Mouse (Mus musculus): Measurements from ENCODE around the gene Dlgap1. TPM values are rescaled to one million over a fixed set of nuclear protein-coding genes. Genes with fewer than 3 reads are reported as not detected.

Dlgap1 gene
- polyA plus RNA-seq, 1 experiment from 2014 or later, result 0.03 TPM

GRCm38 (mm10) chr17:70347403-70347802, 378.5 kb downstream of the Dlgap1 start:
- no peak overlapping the region for H3K4me2 ChIP-seq
- H3K4me1 ChIP-seq (replicated peaks), result no peaks in the 10 kb centered on the region
- no peaks in the 10 kb centered on the region for H3K36me3 ChIP-seq
- 60% methylated on average over 4 of the region's 4 CpGs for WGBS (ENCODE audit: insufficient replicate concordance)
- DNase-seq, result no peak
- H3K27ac ChIP-seq, result no peak overlapping the region
- no peak overlapping the region for H3K4me3 ChIP-seq (replicated peaks)
- no peaks in the 10 kb centered on the region for H3K9me3 ChIP-seq (replicated peaks)
- no peak overlapping the region for H3K9ac ChIP-seq
- ATAC-seq (ENCODE audit: low read depth), result no peak
- no peaks in the 10 kb centered on the region for H3K27me3 ChIP-seq

- Histone ChIP-seq H3K9me3 (replicated peaks) (no peaks in the 10 kb centered on the region), H3K4me1 (replicated peaks) (no peaks in the 10 kb centered on the region), H3K9ac (no peak overlapping the region), H3K4me3 (replicated peaks) (no peak overlapping the region), H3K27ac (no peak overlapping the region), H3K4me2 (no peak overlapping the region), H3K27me3 (no peaks in the 10 kb centered on the region), H3K36me3 (no peaks in the 10 kb centered on the region)
- 52% methylated on average over 3 of the region's 3 CpGs for WGBS (ENCODE audit: insufficient replicate concordance)
- ATAC-seq (ENCODE audit: low read depth), result no peak
- DNase-seq, result no peak
These were observed 394.7 kb downstream of the Dlgap1 start for GRCm38 (mm10) chr17:70363561-70363960.

- H3K9ac ChIP-seq, result no peak overlapping the region
- ATAC-seq (ENCODE audit: low read depth) (no peak), DNase-seq (no peak)
- H3K4me2 ChIP-seq, result no peak overlapping the region
- no peaks in the 10 kb centered on the region for H3K27me3 ChIP-seq
- no peak overlapping the region for H3K4me3 ChIP-seq (replicated peaks)
- 67% methylated on average over 1 of the region's 1 CpGs for WGBS (ENCODE audit: insufficient replicate concordance)
- H3K4me1 ChIP-seq (replicated peaks), result no peaks in the 10 kb centered on the region
- H3K9me3 ChIP-seq (replicated peaks), result no peaks in the 10 kb centered on the region
- H3K27ac ChIP-seq, result no peak overlapping the region
- H3K36me3 ChIP-seq, result no peaks in the 10 kb centered on the region
These were observed 395.1 kb downstream of the Dlgap1 start for GRCm38 (mm10) chr17:70363971-70364370.

- no peak overlapping the region for H3K27ac ChIP-seq
- no peaks in the 10 kb centered on the region for H3K4me1 ChIP-seq (replicated peaks)
- 47% methylated on average over 3 of the region's 3 CpGs for WGBS (ENCODE audit: insufficient replicate concordance)
- no peak overlapping the region for H3K4me3 ChIP-seq (replicated peaks)
- DNase-seq (no peak), ATAC-seq (ENCODE audit: low read depth) (no peak)
- H3K9ac ChIP-seq, result no peak overlapping the region
- H3K4me2 ChIP-seq, result no peak overlapping the region
- H3K36me3 ChIP-seq, result no peaks in the 10 kb centered on the region
- H3K9me3 ChIP-seq (replicated peaks), result no peaks in the 10 kb centered on the region
- no peaks in the 10 kb centered on the region for H3K27me3 ChIP-seq
These were observed 400.3 kb downstream of the Dlgap1 start for GRCm38 (mm10) chr17:70369124-70369523.

GRCm38 (mm10) chr17:70377020-70377419, 408.1 kb downstream of the Dlgap1 start:
- no peak overlapping the region for H3K4me2 ChIP-seq
- H3K36me3 ChIP-seq, result no peaks in the 10 kb centered on the region
- 49% methylated on average over 4 of the region's 4 CpGs for WGBS (ENCODE audit: insufficient replicate concordance)
- no peaks in the 10 kb centered on the region for H3K9me3 ChIP-seq (replicated peaks)
- no peak for DNase-seq
- no peaks in the 10 kb centered on the region for H3K4me1 ChIP-seq (replicated peaks)
- H3K27me3 ChIP-seq, result no peaks in the 10 kb centered on the region
- no peak overlapping the region for H3K9ac ChIP-seq
- H3K27ac ChIP-seq, result no peak overlapping the region
- no peak overlapping the region for H3K4me3 ChIP-seq (replicated peaks)
- ATAC-seq (ENCODE audit: low read depth), result no peak

GRCm38 (mm10) chr17:70388447-70388846, 419.6 kb downstream of the Dlgap1 start:
- Histone ChIP-seq H3K4me2 (no peak overlapping the region), H3K27ac (no peak overlapping the region), H3K27me3 (no peaks in the 10 kb centered on the region), H3K4me1 (replicated peaks) (no peaks in the 10 kb centered on the region), H3K9me3 (replicated peaks) (no peaks in the 10 kb centered on the region), H3K4me3 (replicated peaks) (no peak overlapping the region), H3K36me3 (no peaks in the 10 kb centered on the region), H3K9ac (no peak overlapping the region)
- DNase-seq (no peak), ATAC-seq (ENCODE audit: low read depth) (no peak)
- WGBS (ENCODE audit: insufficient replicate concordance), result 67% methylated on average over 1 of the region's 1 CpGs

- Histone ChIP-seq H3K4me3 (replicated peaks) (no peak overlapping the region), H3K27ac (no peak overlapping the region), H3K9me3 (replicated peaks) (no peaks in the 10 kb centered on the region), H3K27me3 (no peaks in the 10 kb centered on the region), H3K4me1 (replicated peaks) (no peaks in the 10 kb centered on the region), H3K9ac (no peak overlapping the region), H3K4me2 (no peak overlapping the region), H3K36me3 (no peaks in the 10 kb centered on the region)
- ATAC-seq (ENCODE audit: low read depth) (no peak), DNase-seq (no peak)
- 52% methylated on average over 3 of the region's 3 CpGs for WGBS (ENCODE audit: insufficient replicate concordance)
These were observed 428.3 kb downstream of the Dlgap1 start for GRCm38 (mm10) chr17:70397220-70397619.

- Histone ChIP-seq H3K9ac (no peak overlapping the region), H3K9me3 (replicated peaks) (no peaks in the 10 kb centered on the region), H3K27ac (no peak overlapping the region), H3K4me1 (replicated peaks) (no peaks in the 10 kb centered on the region), H3K4me3 (replicated peaks) (no peak overlapping the region), H3K36me3 (no peaks in the 10 kb centered on the region), H3K27me3 (no peaks in the 10 kb centered on the region), H3K4me2 (no peak overlapping the region)
- WGBS (ENCODE audit: insufficient replicate concordance), result 49% methylated on average over 8 of the region's 8 CpGs
- no peak for DNase-seq
- no peak for ATAC-seq (ENCODE audit: low read depth)
These were observed 428.8 kb downstream of the Dlgap1 start for GRCm38 (mm10) chr17:70397708-70398107.

- Histone ChIP-seq H3K4me1 (replicated peaks) (no peaks in the 10 kb centered on the region), H3K4me2 (no peak overlapping the region), H3K27ac (no peak overlapping the region), H3K27me3 (no peaks in the 10 kb centered on the region), H3K9ac (no peak overlapping the region), H3K36me3 (no peaks in the 10 kb centered on the region), H3K9me3 (replicated peaks) (no peaks in the 10 kb centered on the region), H3K4me3 (replicated peaks) (no peak overlapping the region)
- no peak for ATAC-seq (ENCODE audit: low read depth)
- WGBS (ENCODE audit: insufficient replicate concordance), result 44% methylated on average over 2 of the region's 2 CpGs
- no peak for DNase-seq
These were observed 433.0 kb downstream of the Dlgap1 start for GRCm38 (mm10) chr17:70401909-70402308.

GRCm38 (mm10) chr17:70403750-70404149, 434.9 kb downstream of the Dlgap1 start:
- Histone ChIP-seq H3K27me3 (no peaks in the 10 kb centered on the region), H3K9ac (no peak overlapping the region), H3K4me2 (no peak overlapping the region), H3K9me3 (replicated peaks) (no peaks in the 10 kb centered on the region), H3K27ac (no peak overlapping the region), H3K4me3 (replicated peaks) (no peak overlapping the region), H3K36me3 (no peaks in the 10 kb centered on the region), H3K4me1 (replicated peaks) (no peaks in the 10 kb centered on the region)
- no peak for DNase-seq
- 43% methylated on average over 10 of the region's 10 CpGs for WGBS (ENCODE audit: insufficient replicate concordance)
- no peak for ATAC-seq (ENCODE audit: low read depth)

GRCm38 (mm10) chr17:70414202-70414601, 445.3 kb downstream of the Dlgap1 start:
- H3K36me3 ChIP-seq, result no peaks in the 10 kb centered on the region
- H3K4me3 ChIP-seq (replicated peaks), result no peak overlapping the region
- no peak overlapping the region for H3K9ac ChIP-seq
- DNase-seq (no peak), ATAC-seq (ENCODE audit: low read depth) (no peak)
- no peak overlapping the region for H3K4me2 ChIP-seq
- H3K9me3 ChIP-seq (replicated peaks), result no peaks in the 10 kb centered on the region; the same call in 1 of the 2 replicates
- no peaks in the 10 kb centered on the region for H3K27me3 ChIP-seq
- 69% methylated on average over 3 of the region's 3 CpGs for WGBS (ENCODE audit: insufficient replicate concordance)
- no peak overlapping the region for H3K27ac ChIP-seq
- H3K4me1 ChIP-seq (replicated peaks), result no peaks in the 10 kb centered on the region

GRCm38 (mm10) chr17:70427866-70428265, 459.0 kb downstream of the Dlgap1 start:
- no peak for DNase-seq
- no peak for ATAC-seq (ENCODE audit: low read depth)
- 60% methylated on average over 9 of the region's 9 CpGs for WGBS (ENCODE audit: insufficient replicate concordance)

More at GRCm38 (mm10) chr17:70427866-70428265, 459.0 kb downstream of the Dlgap1 start:
- Histone ChIP-seq H3K4me2 (no peak overlapping the region), H3K9me3 (replicated peaks) (no peaks in the 10 kb centered on the region), H3K27ac (no peak overlapping the region), H3K36me3 (no peaks in the 10 kb centered on the region), H3K4me1 (replicated peaks) (no peaks in the 10 kb centered on the region), H3K27me3 (no peaks in the 10 kb centered on the region), H3K9ac (no peak overlapping the region), H3K4me3 (replicated peaks) (no peak overlapping the region)
